Mouse (Mus musculus): Measurements from ENCODE around the gene Olfr458. TPM values are rescaled to one million over a fixed set of nuclear protein-coding genes. Genes with fewer than 3 reads are reported as not detected.

Olfr458 gene
- not detected in 2 replicates for total RNA-seq (2014; rRNA removed)
- not detected in 2 replicates for polyA plus RNA-seq (2015; fragmentation: Nextera tagmentation; extraction: Ambion mirVana)

DNA sequence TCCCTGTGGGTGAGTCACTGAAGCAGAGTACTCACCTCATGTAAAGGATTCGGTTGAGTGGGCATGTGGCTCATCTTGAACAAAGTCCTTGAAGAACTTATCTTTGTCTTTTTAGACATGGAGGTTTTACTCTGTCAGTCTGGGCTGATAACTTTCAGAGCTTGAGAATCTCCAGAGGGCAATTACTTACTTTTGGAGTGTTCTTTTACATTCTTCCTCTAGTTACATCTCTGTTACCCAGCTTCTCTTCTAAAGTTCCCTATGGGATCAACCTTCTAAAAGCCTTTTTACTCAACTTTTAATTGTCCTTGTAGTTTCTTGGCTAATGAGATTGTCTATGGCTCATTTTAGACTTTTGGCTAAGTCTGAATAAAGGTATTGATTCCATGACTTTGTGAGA lies at the start of gene Olfr458:
Gene Olfr458, minus strand, starts transcription at position 101 of the 400 bp plus-strand sequence.
- Histone ChIP-seq H3K4me3 (ENCODE audit: low read depth, low read length) (no peak within 1 kb of the TSS), H3K27me3 (ENCODE audit: insufficient read depth, low read length) (no peaks in the 10 kb centered on the region), H3K4me1 (ENCODE audit: insufficient read depth) (no peaks in the 10 kb centered on the region), H3K27ac (ENCODE audit: low read depth, low read length) (no peak within 1 kb of the TSS), H3K9me3 (ENCODE audit: low read length) (no peaks in the 10 kb centered on the region), H3K9ac (no peak within 1 kb of the TSS), H3K36me3 (ENCODE audit: insufficient read depth) (no peaks in the 10 kb centered on the region), H3K4me2 (ENCODE audit: low read depth) (no peak within 1 kb of the TSS)
- 78% methylated on average over 1 of the region's 1 CpGs for WGBS
- TF ChIP-seq CTCF (IDR thresholded peaks at IDR 0.05; ENCODE audit: low read depth): no peak
- DNase-seq (no peak), ATAC-seq (no peak)

- DNase-seq (no peak), ATAC-seq (no peak)
- Histone ChIP-seq H3K4me1 (ENCODE audit: insufficient read depth) (no peaks in the 10 kb centered on the region), H3K36me3 (ENCODE audit: insufficient read depth) (no peaks in the 10 kb centered on the region), H3K9me3 (ENCODE audit: low read length) (no peaks in the 10 kb centered on the region), H3K27ac (ENCODE audit: low read depth, low read length) (no peak overlapping the region), H3K4me2 (ENCODE audit: low read depth) (no peak overlapping the region), H3K27me3 (ENCODE audit: insufficient read depth, low read length) (no peaks in the 10 kb centered on the region), H3K4me3 (ENCODE audit: low read depth, low read length) (no peak overlapping the region), H3K9ac (no peak overlapping the region)
- WGBS: 80% methylated on average over 1 of the region's 1 CpGs
- TF ChIP-seq CTCF (IDR thresholded peaks at IDR 0.05; ENCODE audit: low read depth): no peak
Observed at GRCm38 (mm10) chr6:42513461-42513860, 48.5 kb upstream of the Olfr458 start.

GRCm38 (mm10) chr6:42509311-42509710 lies 44.3 kb upstream of the Olfr458 start:
- Histone ChIP-seq H3K9ac (no peak overlapping the region), H3K9me3 (ENCODE audit: low read length) (no peaks in the 10 kb centered on the region), H3K36me3 (ENCODE audit: insufficient read depth) (no peaks in the 10 kb centered on the region), H3K4me3 (ENCODE audit: low read depth, low read length) (no peak overlapping the region), H3K4me2 (ENCODE audit: low read depth) (no peak overlapping the region), H3K27ac (ENCODE audit: low read depth, low read length) (no peak overlapping the region), H3K4me1 (ENCODE audit: insufficient read depth) (no peaks in the 10 kb centered on the region), H3K27me3 (ENCODE audit: insufficient read depth, low read length) (no peaks in the 10 kb centered on the region)
- DNase-seq (peak; percentile 11), ATAC-seq (peak; percentile 36; the same call in 1 of the 2 replicates)
- TF ChIP-seq CTCF (IDR thresholded peaks at IDR 0.05; ENCODE audit: low read depth): no peak

DNA sequence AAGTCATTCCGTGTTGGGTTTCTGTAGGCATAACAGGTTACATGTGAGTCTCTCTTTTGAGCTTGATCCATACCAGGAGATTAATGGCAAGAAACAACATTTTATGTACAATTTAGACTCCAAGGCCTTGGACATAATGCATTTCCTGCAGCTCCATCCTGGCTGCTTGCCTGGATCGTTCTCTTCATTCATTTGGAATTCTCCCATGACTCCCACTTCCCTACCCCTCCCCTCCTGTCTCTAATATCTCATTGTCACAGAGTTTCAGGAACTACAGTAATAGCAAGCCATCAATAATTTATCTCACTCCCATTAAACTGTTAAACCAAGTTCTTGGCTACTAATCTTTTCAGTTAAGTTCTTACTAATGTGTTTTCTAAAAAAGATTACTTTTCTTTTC lies 38.5 kb upstream of the Olfr458 start:
- H3K4me1 ChIP-seq (ENCODE audit: insufficient read depth): no peaks in the 10 kb centered on the region
- DNase-seq: no peak
- no peak overlapping the region for H3K4me2 ChIP-seq (ENCODE audit: low read depth)
- H3K36me3 ChIP-seq (ENCODE audit: insufficient read depth): no peaks in the 10 kb centered on the region
- no peak for ATAC-seq
- no peaks in the 10 kb centered on the region for H3K27me3 ChIP-seq (ENCODE audit: insufficient read depth, low read length)
- H3K9ac ChIP-seq: no peak overlapping the region
- TF ChIP-seq CTCF (IDR thresholded peaks at IDR 0.05; ENCODE audit: low read depth): no peak
- no peak overlapping the region for H3K27ac ChIP-seq (ENCODE audit: low read depth, low read length)
- WGBS: 71% methylated on average over 2 of the region's 2 CpGs
- no peaks in the 10 kb centered on the region for H3K9me3 ChIP-seq (ENCODE audit: low read length)
- H3K4me3 ChIP-seq (ENCODE audit: low read depth, low read length): no peak overlapping the region

GRCm38 (mm10) chr6:42489731-42490130 lies 24.7 kb upstream of the Olfr458 start:
- H3K36me3 ChIP-seq (ENCODE audit: insufficient read depth): no peaks in the 10 kb centered on the region
- H3K4me2 ChIP-seq (ENCODE audit: low read depth): no peak overlapping the region
- H3K9me3 ChIP-seq (ENCODE audit: low read length): no peaks in the 10 kb centered on the region
- H3K27ac ChIP-seq (ENCODE audit: low read depth, low read length): no peak overlapping the region
- ATAC-seq: no peak
- 79% methylated on average over 1 of the region's 1 CpGs for WGBS
- H3K27me3 ChIP-seq (ENCODE audit: insufficient read depth, low read length): no peaks in the 10 kb centered on the region
- no peak overlapping the region for H3K9ac ChIP-seq
- H3K4me1 ChIP-seq (ENCODE audit: insufficient read depth): no peaks in the 10 kb centered on the region
- DNase-seq: no peak
- TF ChIP-seq CTCF (IDR thresholded peaks at IDR 0.05; ENCODE audit: low read depth): no peak
- no peak overlapping the region for H3K4me3 ChIP-seq (ENCODE audit: low read depth, low read length)

DNA sequence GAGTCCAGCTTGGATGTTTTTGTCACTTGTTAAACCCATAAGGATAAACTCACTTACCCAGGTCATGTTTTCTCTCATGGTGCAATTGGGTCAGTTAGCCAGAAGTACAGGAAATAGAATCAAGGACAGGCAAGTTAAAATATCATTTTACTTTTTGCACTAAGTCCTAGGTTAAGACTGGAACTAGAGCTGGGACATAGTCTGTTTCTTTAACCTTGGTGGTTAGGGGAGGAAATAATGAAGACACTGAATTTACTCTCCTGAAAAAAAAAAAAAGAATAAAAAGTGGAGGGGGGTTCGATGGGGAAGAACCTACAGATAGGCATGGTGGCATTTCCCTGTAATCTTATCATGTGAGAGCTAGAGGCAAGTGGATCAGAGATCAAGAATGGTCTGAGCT lies 22.1 kb upstream of the Olfr458 start, which contains the start of gene Olfr456:
Gene Olfr456, minus strand, starts transcription at position 101 of the 400 bp plus-strand sequence.
- ATAC-seq (no peak), DNase-seq (no peak)
- WGBS: 94% methylated on average over 1 of the region's 1 CpGs
- Histone ChIP-seq H3K4me1 (ENCODE audit: insufficient read depth) (no peaks in the 10 kb centered on the region), H3K9ac (no peak within 1 kb of the TSS), H3K4me2 (ENCODE audit: low read depth) (no peak within 1 kb of the TSS), H3K9me3 (ENCODE audit: low read length) (no peaks in the 10 kb centered on the region), H3K27ac (ENCODE audit: low read depth, low read length) (no peak within 1 kb of the TSS), H3K4me3 (ENCODE audit: low read depth, low read length) (no peak within 1 kb of the TSS), H3K36me3 (ENCODE audit: insufficient read depth) (no peaks in the 10 kb centered on the region), H3K27me3 (ENCODE audit: insufficient read depth, low read length) (no peaks in the 10 kb centered on the region; the same call in 1 of the 2 replicates)
- no peak for TF ChIP-seq CTCF (IDR thresholded peaks at IDR 0.05; ENCODE audit: low read depth)

DNA sequence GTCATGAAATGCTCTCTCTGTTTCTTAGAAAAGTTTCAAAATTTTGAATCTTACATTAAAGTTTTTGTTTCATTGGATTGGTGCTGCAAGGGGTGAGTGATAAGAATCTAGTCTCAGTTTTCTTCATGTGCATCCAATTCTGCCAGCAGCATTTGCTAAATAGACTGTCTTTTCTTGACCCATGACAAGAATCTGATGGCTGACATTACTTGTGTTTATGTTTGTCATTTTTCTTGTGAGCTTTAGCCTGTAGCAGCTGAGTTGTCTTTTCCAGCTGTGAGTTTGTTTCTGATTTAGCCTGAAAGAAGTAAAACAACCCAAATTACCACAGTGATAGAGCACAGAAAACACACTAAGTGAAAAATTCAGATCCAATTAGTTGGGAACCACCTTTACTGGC lies 19.6 kb upstream of the Olfr458 start:
- Histone ChIP-seq H3K27ac (ENCODE audit: low read depth, low read length) (no peak overlapping the region), H3K4me3 (ENCODE audit: low read depth, low read length) (no peak overlapping the region), H3K27me3 (ENCODE audit: insufficient read depth, low read length) (no peaks in the 10 kb centered on the region; the same call in 1 of the 2 replicates), H3K36me3 (ENCODE audit: insufficient read depth) (no peaks in the 10 kb centered on the region), H3K9ac (no peak overlapping the region), H3K9me3 (ENCODE audit: low read length) (no peaks in the 10 kb centered on the region), H3K4me1 (ENCODE audit: insufficient read depth) (no peaks in the 10 kb centered on the region), H3K4me2 (ENCODE audit: low read depth) (no peak overlapping the region)
- TF ChIP-seq CTCF (IDR thresholded peaks at IDR 0.05; ENCODE audit: low read depth): no peak
- no peak for ATAC-seq
- DNase-seq: no peak
